Mouse (Mus musculus) spleen, adult 2 months (tissue): ENCODE measurements around the gene App.

Source experiments
- CTCF ChIP-seq: fragments of 200-500 bp; IDR thresholded peaks from 2 replicates; pipeline ENCODE4 v1.5.1; 2011; ENCODE audit warnings: mild to moderate bottlenecking, inconsistent platforms; ENCODE audit not compliant: insufficient read depth, insufficient read length, insufficient replicate concordance; ENCODE audit errors: extremely low read depth
- POLR2A ChIP-seq: fragments of 200-500 bp; IDR thresholded peaks from 2 replicates; pipeline ENCODE4 v1.6.1; 2011; ENCODE audit warnings: low read depth, low read length, inconsistent platforms

GRCm38 (mm10) chr16:85020696-85021323, 152.8 kb downstream of the App start:
- TF ChIP-seq CTCF (no peak), POLR2A (no peak)
